Mouse (Mus musculus) limb, embryonic 14.5 days (tissue): ENCODE data around the gene Ptprg. TPM values are rescaled to one million over a fixed set of nuclear protein-coding genes. Genes with fewer than 3 reads are reported as not detected.

Experiments
- ATAC-seq: fragments of 200-750 bp; cut with Nextera tagmentation; 2 replicates; pipeline ENCODE4 v1.8.0; 2017; ENCODE audit warnings: low read depth, moderate number of reproducible peaks, moderate TSS enrichment; ENCODE audit not compliant: low FRiP score
- DNase-seq: peaks from one replicate; pipeline ENCODE4 v3.0.0-alpha.2; 2015; ENCODE audit warnings: low spot score
- H3K27ac ChIP-seq: fragments of 300-500 bp; sonication (generic); replicated peaks from 2 replicates; pipeline ENCODE4 v1.5.1; 2014; ENCODE audit warnings: low read depth, mild to moderate bottlenecking, low read length, moderate library complexity, mixed read lengths
- H3K27me3 ChIP-seq: fragments of 300-500 bp; sonication (generic); 2 replicates; pipeline ENCODE4 v1.6.1; 2014; ENCODE audit warnings: low read length, mixed read lengths; ENCODE audit not compliant: control insufficient read depth, insufficient read depth
- H3K36me3 ChIP-seq: fragments of 300-500 bp; sonication (generic); 2 replicates; pipeline ENCODE4 v1.6.1; 2014; ENCODE audit warnings: mild to moderate bottlenecking, low read length, moderate library complexity, mixed read lengths; ENCODE audit not compliant: control insufficient read depth, insufficient read depth
- H3K4me1 ChIP-seq: fragments of 300-500 bp; sonication (generic); 2 replicates; pipeline ENCODE4 v1.6.1; 2014; ENCODE audit warnings: antibody characterized with exemption, low read length, mixed read lengths; ENCODE audit not compliant: control insufficient read depth, insufficient read depth
- H3K4me2 ChIP-seq: fragments of 300-500 bp; sonication (generic); replicated peaks from 2 replicates; pipeline ENCODE4 v1.6.1; 2014; ENCODE audit warnings: low read depth, mild to moderate bottlenecking, low read length, moderate library complexity; ENCODE audit not compliant: severe bottlenecking
- H3K4me3 ChIP-seq: fragments of 300-500 bp; sonication (generic); replicated peaks from 2 replicates; pipeline ENCODE4 v1.5.1; 2014; ENCODE audit warnings: low read length
- H3K9ac ChIP-seq: fragments of 300-500 bp; sonication (generic); 2 replicates; pipeline ENCODE4 v1.6.1; 2014; ENCODE audit warnings: mild to moderate bottlenecking, low read depth, low read length, moderate library complexity; ENCODE audit not compliant: severe bottlenecking
- H3K9me3 ChIP-seq: fragments of 300-500 bp; sonication (generic); 2 replicates; pipeline ENCODE4 v1.6.1; 2016; ENCODE audit warnings: low read length; ENCODE audit not compliant: control insufficient read depth
- POLR2A ChIP-seq: fragments of 200-500 bp; IDR thresholded peaks from 2 replicates; pipeline ENCODE4 v1.8.0; 2012; ENCODE audit warnings: inconsistent platforms, mild to moderate bottlenecking, moderate library complexity, borderline replicate concordance; ENCODE audit not compliant: insufficient read depth, insufficient read length; ENCODE audit errors: extremely low read depth
- WGBS: fragments of 180-500 bp; shearing (Covaris S2); extraction: QIAGEN DNeasy Blood & Tissue Kit; methylation state at CpG from one replicate; pipeline ENCODE4 v1.1.7; 2014; 5-methylcytosine and 5-hydroxymethylcytosine counted together
- polyA plus RNA-seq, 2 experiments: library from polyadenylated mRNA; depleted of rRNA in 1 of 2; stranded (reverse) in 1 of 2; unstranded in 1 of 2; fragments of >200 nt; fragmentation: Nextera tagmentation in 1 of 2; extraction: Ambion mirVana in 1 of 2; gene quantifications; 2 replicates each; pipeline versions ENCODE4 v1.2.1 to v1.2.3; 2012 to 2014

Gene Ptprg
- polyA plus RNA-seq, 2 experiments, result 25.5 to 28.6 TPM

- Histone ChIP-seq H3K9me3 (no peaks in the 10 kb centered on the region), H3K4me3 (no peak overlapping the region), H3K36me3 (no peaks in the 10 kb centered on the region), H3K27ac (no peak overlapping the region), H3K27me3 (no peaks in the 10 kb centered on the region), H3K9ac (no peak overlapping the region), H3K4me2 (no peak overlapping the region), H3K4me1 (no peaks in the 10 kb centered on the region)
- no peak for TF ChIP-seq POLR2A
- ATAC-seq (no peak), DNase-seq (no peak)
- WGBS, result 78% methylated on average over 5 of the region's 5 CpGs
Observed at GRCm38 (mm10) chr14:11639366-11639765, 86.0 kb downstream of the Ptprg start.

- TF ChIP-seq POLR2A, result no peak
- Histone ChIP-seq H3K9ac (no peak overlapping the region), H3K4me1 (no peaks in the 10 kb centered on the region), H3K27ac (no peak overlapping the region), H3K9me3 (no peaks in the 10 kb centered on the region), H3K4me3 (no peak overlapping the region), H3K36me3 (no peaks in the 10 kb centered on the region), H3K4me2 (no peak overlapping the region), H3K27me3 (no peaks in the 10 kb centered on the region)
- DNase-seq, result no peak
- no peak for ATAC-seq
Observed at GRCm38 (mm10) chr14:11640372-11640771, 87.0 kb downstream of the Ptprg start.

GRCm38 (mm10) chr14:11640996-11641395 is 87.7 kb downstream of the Ptprg start:
- no peak for ATAC-seq
- 79% methylated on average over 3 of the region's 3 CpGs for WGBS
- H3K4me1 ChIP-seq, result no peaks in the 10 kb centered on the region

GRCm38 (mm10) chr14:11642977-11643376 is 89.6 kb downstream of the Ptprg start:
- H3K4me1 ChIP-seq, result no peaks in the 10 kb centered on the region
- no peaks in the 10 kb centered on the region for H3K27me3 ChIP-seq
- no peak overlapping the region for H3K4me2 ChIP-seq
- H3K9me3 ChIP-seq, result no peaks in the 10 kb centered on the region
- no peaks in the 10 kb centered on the region for H3K36me3 ChIP-seq
- H3K4me3 ChIP-seq, result no peak overlapping the region
- no peak for TF ChIP-seq POLR2A
- WGBS, result 100% methylated on average over 1 of the region's 1 CpGs
- DNase-seq (no peak), ATAC-seq (no peak)
- H3K9ac ChIP-seq, result no peak overlapping the region
- H3K27ac ChIP-seq, result no peak overlapping the region

More at GRCm38 (mm10) chr14:11640996-11641395, 87.7 kb downstream of the Ptprg start:
- Histone ChIP-seq H3K9me3 (no peaks in the 10 kb centered on the region), H3K27me3 (no peaks in the 10 kb centered on the region), H3K27ac (no peak overlapping the region), H3K4me2 (no peak overlapping the region), H3K9ac (no peak overlapping the region), H3K36me3 (no peaks in the 10 kb centered on the region), H3K4me3 (no peak overlapping the region)
- no peak for DNase-seq
- no peak for TF ChIP-seq POLR2A

- H3K36me3 ChIP-seq, result no peaks in the 10 kb centered on the region
- H3K27ac ChIP-seq, result no peak overlapping the region
- H3K27me3 ChIP-seq, result no peaks in the 10 kb centered on the region
- DNase-seq, result no peak
- no peak for TF ChIP-seq POLR2A
- H3K4me1 ChIP-seq, result no peaks in the 10 kb centered on the region
- 42% methylated on average over 6 of the region's 6 CpGs for WGBS
- H3K9me3 ChIP-seq, result no peaks in the 10 kb centered on the region
- H3K4me3 ChIP-seq, result no peak overlapping the region
- no peak for ATAC-seq
- no peak overlapping the region for H3K9ac ChIP-seq
- no peak overlapping the region for H3K4me2 ChIP-seq
Observed at GRCm38 (mm10) chr14:11657374-11657773, 104.0 kb downstream of the Ptprg start.

GRCm38 (mm10) chr14:11663661-11664215 is 110.4 kb downstream of the Ptprg start:
- ATAC-seq (no peak), DNase-seq (no peak)
- no peak overlapping the region for H3K4me3 ChIP-seq
- no peaks in the 10 kb centered on the region for H3K36me3 ChIP-seq
- H3K4me1 ChIP-seq, result peaks cover 23% of the 10 kb centered on the region
- no peak overlapping the region for H3K27ac ChIP-seq
- no peak overlapping the region for H3K9ac ChIP-seq
- H3K4me2 ChIP-seq, result no peak overlapping the region
- no peaks in the 10 kb centered on the region for H3K9me3 ChIP-seq
- no peaks in the 10 kb centered on the region for H3K27me3 ChIP-seq
- no peak for TF ChIP-seq POLR2A
- WGBS, result 14% methylated on average over 11 of the region's 11 CpGs
